Mouse (Mus musculus) liver, embryonic 14.5 days (tissue): Measurements from ENCODE around the gene Klk9. TPM values are rescaled to one million over a fixed set of nuclear protein-coding genes. Genes with fewer than 3 reads are reported as not detected.

Experiments
- ATAC-seq: fragments of 200-750 bp; cut with Nextera tagmentation; 2 replicates; pipeline ENCODE4 v1.8.0; 2017; ENCODE audit warnings: moderate number of reproducible peaks, mild to moderate bottlenecking, moderate library complexity; ENCODE audit not compliant: insufficient read depth
- DNase-seq, 3 experiments: peaks; one replicate each; pipeline ENCODE4 v3.0.0-alpha.2; 2012 to 2013; ENCODE audit warnings: low read depth in 3 of 3, low spot score in 3 of 3
- H3K27ac ChIP-seq: fragments of 300-500 bp; sonication (generic); 2 replicates; pipeline ENCODE4 v1.5.1; 2014; ENCODE audit warnings: moderate library complexity, mild to moderate bottlenecking, control low read depth, inconsistent platforms
- H3K27me3 ChIP-seq: fragments of 300-500 bp; sonication (generic); 2 replicates; pipeline ENCODE4 v1.6.1; 2014; ENCODE audit warnings: mild to moderate bottlenecking, low read length, moderate library complexity; ENCODE audit not compliant: control insufficient read depth, insufficient read depth
- H3K36me3 ChIP-seq: fragments of 300-500 bp; sonication (generic); replicated peaks from 2 replicates; pipeline ENCODE4 v1.6.1; 2014; ENCODE audit warnings: low read depth; ENCODE audit not compliant: control insufficient read depth, insufficient read depth
- H3K4me1 ChIP-seq, 2 experiments: fragments of 200-500 bp in 1 of 2; fragments of 300-500 bp in 1 of 2; sonication (generic) in 1 of 2; replicated peaks; 2 replicates each; pipeline ENCODE4 v1.6.1; 2012 to 2014; ENCODE audit warnings: antibody characterized with exemption in 1 of 2, inconsistent platforms in 1 of 2, low read length in 1 of 2; ENCODE audit not compliant: control insufficient read depth in 2 of 2, insufficient read depth in 2 of 2
- H3K4me2 ChIP-seq: fragments of 300-500 bp; sonication (generic); 2 replicates; pipeline ENCODE4 v1.6.1; 2014; ENCODE audit warnings: low read depth, mild to moderate bottlenecking, control low read depth, moderate library complexity
- H3K4me3 ChIP-seq, 2 experiments: fragments of 200-500 bp in 1 of 2; fragments of 300-500 bp in 1 of 2; sonication (generic) in 1 of 2; 2 replicates each; pipeline ENCODE4 v1.5.1; 2012 to 2014; ENCODE audit warnings: low read depth in 2 of 2, low read length in 2 of 2, mild to moderate bottlenecking in 2 of 2, control low read depth in 1 of 2, inconsistent platforms in 1 of 2, moderate library complexity in 1 of 2; ENCODE audit not compliant: insufficient read depth in 1 of 2
- H3K9ac ChIP-seq: fragments of 300-500 bp; sonication (generic); replicated peaks from 2 replicates; pipeline ENCODE4 v1.6.1; 2014; ENCODE audit warnings: mild to moderate bottlenecking, control low read depth, moderate library complexity
- H3K9me3 ChIP-seq: fragments of 300-500 bp; sonication (generic); 2 replicates; pipeline ENCODE4 v1.6.1; 2016; ENCODE audit warnings: low read length, mixed read lengths; ENCODE audit not compliant: control insufficient read depth
- CTCF ChIP-seq: IDR thresholded peaks from 2 replicates; pipeline ENCODE4 v1.5.1; 2016; ENCODE audit warnings: antibody characterized with exemption, low read depth, control low read depth
- EP300 ChIP-seq: IDR thresholded peaks from 2 replicates; pipeline ENCODE4 v1.6.1; 2016; ENCODE audit warnings: antibody characterized with exemption, low read depth
- WGBS: fragments of 180-500 bp; shearing (Covaris S2); extraction: QIAGEN DNeasy Blood & Tissue Kit; methylation state at CpG from one replicate; pipeline ENCODE4 v1.1.7; 2014; ENCODE audit not compliant: insufficient replicate concordance; 5-methylcytosine and 5-hydroxymethylcytosine counted together
- polyA plus RNA-seq, 2 experiments: library from polyadenylated mRNA; depleted of rRNA in 1 of 2; stranded (reverse) in 1 of 2; unstranded in 1 of 2; fragments of >200 nt; fragmentation: Nextera tagmentation in 1 of 2; extraction: Ambion mirVana in 1 of 2; gene quantifications; 2 replicates each; pipeline versions ENCODE4 v1.2.1 to v1.2.3; 2012 to 2014

Klk9 gene
- polyA plus RNA-seq, 2 experiments, result not detected

- Histone ChIP-seq H3K9me3 (no peaks in the 10 kb centered on the region), H3K27ac (no peak overlapping the region), H3K27me3 (no peaks in the 10 kb centered on the region), H3K4me1 (no peaks in the 10 kb centered on the region), H3K9ac (no peak overlapping the region), H3K4me3 (no peak overlapping the region), H3K4me2 (no peak overlapping the region), H3K36me3 (no peaks in the 10 kb centered on the region)
- ATAC-seq (no peak), DNase-seq (no peak)
- WGBS, result 72% methylated on average over 8 of the region's 8 CpGs
- TF ChIP-seq EP300 (no peak), CTCF (no peak)
These were observed 22.1 kb upstream of the Klk9 start for GRCm38 (mm10) chr7:43769636-43770035.

- Histone ChIP-seq H3K36me3 (no peaks in the 10 kb centered on the region), H3K27ac (no peak overlapping the region), H3K27me3 (no peaks in the 10 kb centered on the region), H3K9ac (no peak overlapping the region), H3K9me3 (no peaks in the 10 kb centered on the region), H3K4me2 (no peak overlapping the region), H3K4me1 (no peaks in the 10 kb centered on the region), H3K4me3 (no peak overlapping the region)
- DNase-seq (no peak), ATAC-seq (no peak)
- TF ChIP-seq EP300 (no peak), CTCF (no peak)
- WGBS, result 74% methylated on average over 10 of the region's 10 CpGs
These were observed 21.0 kb upstream of the Klk9 start for GRCm38 (mm10) chr7:43770701-43771100.

- whole genome bisulfite sequencing, result 68% methylated on average over 6 of the region's 6 CpGs
- Histone ChIP-seq H3K27me3 (no peaks in the 10 kb centered on the region), H3K36me3 (no peaks in the 10 kb centered on the region), H3K4me1 (no peaks in the 10 kb centered on the region), H3K9me3 (no peaks in the 10 kb centered on the region), H3K27ac (no peak overlapping the region), H3K9ac (no peak overlapping the region), H3K4me2 (no peak overlapping the region), H3K4me3 (no peak overlapping the region)
- DNase-seq, result no peak
- ATAC-seq, result no peak
- no peak for TF ChIP-seq CTCF
- TF ChIP-seq EP300, result no peak
These were observed 19.8 kb upstream of the Klk9 start for GRCm38 (mm10) chr7:43771916-43772315.

- H3K4me2 ChIP-seq, result no peak overlapping the region
- no peaks in the 10 kb centered on the region for H3K36me3 ChIP-seq
- ATAC-seq (no peak), DNase-seq (no peak)
- no peaks in the 10 kb centered on the region for H3K27me3 ChIP-seq
- no peak overlapping the region for H3K4me3 ChIP-seq
- no peaks in the 10 kb centered on the region for H3K4me1 ChIP-seq
- H3K9me3 ChIP-seq, result no peaks in the 10 kb centered on the region
- H3K27ac ChIP-seq, result no peak overlapping the region
- H3K9ac ChIP-seq, result no peak overlapping the region
- no peak for TF ChIP-seq EP300
- WGBS, result 63% methylated on average over 3 of the region's 3 CpGs
These were observed 18.8 kb upstream of the Klk9 start for GRCm38 (mm10) chr7:43772901-43773300.

- no peak within 1 kb of the TSS for H3K9ac ChIP-seq
- no peak within 1 kb of the TSS for H3K4me3 ChIP-seq
- H3K36me3 ChIP-seq, result no peaks in the 10 kb centered on the region
- DNase-seq (no peak), ATAC-seq (no peak)
- H3K9me3 ChIP-seq, result no peaks in the 10 kb centered on the region
- no peak within 1 kb of the TSS for H3K4me2 ChIP-seq
- TF ChIP-seq CTCF, result no peak
- TF ChIP-seq EP300, result no peak
- no peaks in the 10 kb centered on the region for H3K4me1 ChIP-seq
- no peaks in the 10 kb centered on the region for H3K27me3 ChIP-seq
- H3K27ac ChIP-seq, result no peak within 1 kb of the TSS
- 62% methylated on average over 5 of the region's 5 CpGs for WGBS
These were observed 17.3 kb upstream of the Klk9 start, which contains the start of gene Klk11 for GRCm38 (mm10) chr7:43774364-43774763. TSS of gene Klk11 (plus strand) at chr7:43774604.
